Mouse (Mus musculus) intestine, embryonic 14.5 days (tissue): ENCODE results near the gene Ndufb11. TPM values are rescaled to one million over a fixed set of nuclear protein-coding genes. Genes with fewer than 3 reads are reported as not detected.
A peak's percentile ranks its signal among the peaks of the same experiment; 100 is the strongest.

Experiments used
- ATAC-seq: fragments of 200-750 bp; cut with Nextera tagmentation; replicated peaks from 2 replicates; pipeline ENCODE4 v1.8.0; 2017; ENCODE audit warnings: low read depth, moderate number of reproducible peaks, moderate TSS enrichment, moderate library complexity; ENCODE audit not compliant: low FRiP score, low TSS enrichment
- DNase-seq: peaks from one replicate; pipeline ENCODE4 v3.0.0-alpha.2; 2018; ENCODE audit warnings: low spot score
- H3K27ac ChIP-seq: fragments of 300-500 bp; sonication (generic); 2 replicates; pipeline ENCODE4 v1.5.1; 2014; ENCODE audit warnings: low read depth, mild to moderate bottlenecking, control low read depth
- H3K27me3 ChIP-seq: fragments of 300-500 bp; sonication (generic); replicated peaks from 2 replicates; pipeline ENCODE4 v1.6.1; 2014; ENCODE audit warnings: low read length, control low read depth; ENCODE audit not compliant: control insufficient read depth, insufficient read depth
- H3K36me3 ChIP-seq: fragments of 300-500 bp; sonication (generic); 2 replicates; pipeline ENCODE4 v1.6.1; 2014; ENCODE audit warnings: low read length, control low read depth; ENCODE audit not compliant: control insufficient read depth, insufficient read depth
- H3K4me1 ChIP-seq: fragments of 300-500 bp; sonication (generic); replicated peaks from 2 replicates; pipeline ENCODE4 v1.6.1; 2014; ENCODE audit warnings: low read length, control low read depth, mixed read lengths; ENCODE audit not compliant: control insufficient read depth, insufficient read depth
- H3K4me2 ChIP-seq: fragments of 300-500 bp; sonication (generic); 2 replicates; pipeline ENCODE4 v1.6.1; 2014; ENCODE audit warnings: low read length
- H3K4me3 ChIP-seq: fragments of 300-500 bp; sonication (generic); 2 replicates; pipeline ENCODE4 v1.5.1; 2014; ENCODE audit warnings: low read depth, low read length, control low read depth, mixed read lengths
- H3K9ac ChIP-seq: fragments of 300-500 bp; sonication (generic); 2 replicates; pipeline ENCODE4 v1.6.1; 2014; ENCODE audit warnings: mild to moderate bottlenecking, low read length
- H3K9me3 ChIP-seq: fragments of 300-500 bp; sonication (generic); 2 replicates; pipeline ENCODE4 v1.6.1; 2016; ENCODE audit warnings: low read length, control low read depth; ENCODE audit not compliant: control insufficient read depth
- WGBS: fragments of 180-500 bp; shearing (Covaris S2); extraction: QIAGEN DNeasy Blood & Tissue Kit; methylation state at CpG from one replicate; pipeline ENCODE4 v1.1.7; 2014; 5-methylcytosine and 5-hydroxymethylcytosine counted together
- polyA plus RNA-seq: library from polyadenylated mRNA; unstranded; fragments of >200 nt; fragmentation: Nextera tagmentation; extraction: Ambion mirVana; gene quantifications from 2 replicates; pipeline ENCODE4 v1.2.1, GENCODE M21; 2014

Gene Ndufb11
- polyA plus RNA-seq = 258 and 267 TPM in 2 replicates

DNA sequence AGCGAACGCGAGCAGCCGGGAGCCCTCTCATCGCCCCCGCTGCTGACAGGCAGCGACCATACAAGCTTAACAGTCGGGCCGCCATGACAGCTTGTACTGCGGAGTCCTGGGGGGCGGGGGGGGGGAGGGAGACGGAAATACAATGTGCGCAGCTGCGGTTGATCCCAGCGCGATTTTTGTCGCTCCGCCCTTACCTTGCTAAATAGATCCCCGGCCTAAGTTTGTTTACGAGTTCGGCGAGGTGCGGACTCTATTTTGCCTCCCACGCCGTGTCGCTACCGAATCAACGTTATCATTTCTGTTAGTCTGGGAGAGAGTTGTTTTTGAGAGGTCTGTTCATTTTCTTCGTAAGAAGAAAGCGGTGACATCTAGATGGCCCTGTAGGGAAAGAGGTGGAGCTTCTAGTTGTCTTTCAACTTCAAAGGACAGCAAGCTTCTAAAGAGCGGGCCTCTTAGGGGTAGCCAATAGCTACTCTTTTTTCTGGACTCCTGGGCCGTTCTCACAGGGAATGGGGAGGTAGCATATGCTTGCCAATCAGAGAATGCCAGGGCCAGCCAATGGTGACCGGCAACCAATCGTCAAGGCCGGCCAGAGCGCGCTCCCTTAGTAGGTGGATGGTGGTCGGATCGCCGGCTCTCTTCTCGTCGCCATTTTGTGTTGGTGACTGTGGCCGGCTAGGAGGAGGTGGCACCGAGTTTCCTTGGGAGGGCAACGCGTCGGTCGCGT, at the start of gene Ndufb11, which contains the start of gene Rbm10:
Gene Ndufb11 (minus strand): TSS at position 444 of the 727 bp plus-strand sequence.
Gene Rbm10 (plus strand): TSS at position 328 of the 727 bp plus-strand sequence.
- Histone ChIP-seq H3K4me3 (peak within 1 kb of the TSS; percentile 52), H3K9me3 (no peaks in the 10 kb centered on the region), H3K4me2 (peak within 1 kb of the TSS; percentile 58), H3K27ac (peak within 1 kb of the TSS; percentile 85), H3K9ac (peak within 1 kb of the TSS; percentile 61), H3K4me1 (peaks cover 9% of the 10 kb centered on the region), H3K36me3 (peaks cover 8% of the 10 kb centered on the region; the same call in 1 of the 2 replicates), H3K27me3 (no peaks in the 10 kb centered on the region)
- WGBS = 9% methylated on average over 44 of the region's 49 CpGs
- ATAC-seq = peak; percentile 96
- peak; percentile 85 for DNase-seq

- H3K27ac ChIP-seq = peak overlapping the region; percentile 67; the same call in 1 of the 2 replicates
- no peaks in the 10 kb centered on the region for H3K9me3 ChIP-seq
- H3K27me3 ChIP-seq = no peaks in the 10 kb centered on the region
- peak overlapping the region; percentile 73 for H3K9ac ChIP-seq
- peak overlapping the region; percentile 61 for H3K4me3 ChIP-seq
- peak overlapping the region; percentile 59 for H3K4me2 ChIP-seq
- H3K36me3 ChIP-seq = peaks cover 13% of the 10 kb centered on the region; the same call in 1 of the 2 replicates
- DNase-seq = no peak
- ATAC-seq = peak; percentile 3; the same call in 1 of the 2 replicates
- 11% methylated on average over 9 of the region's 9 CpGs for WGBS
- H3K4me1 ChIP-seq = peaks cover 3% of the 10 kb centered on the region; the same call in 1 of the 2 replicates
Observed at GRCm38 (mm10) chrX:20663444-20663790, 46.0 kb upstream of the Ndufb11 start.

DNA sequence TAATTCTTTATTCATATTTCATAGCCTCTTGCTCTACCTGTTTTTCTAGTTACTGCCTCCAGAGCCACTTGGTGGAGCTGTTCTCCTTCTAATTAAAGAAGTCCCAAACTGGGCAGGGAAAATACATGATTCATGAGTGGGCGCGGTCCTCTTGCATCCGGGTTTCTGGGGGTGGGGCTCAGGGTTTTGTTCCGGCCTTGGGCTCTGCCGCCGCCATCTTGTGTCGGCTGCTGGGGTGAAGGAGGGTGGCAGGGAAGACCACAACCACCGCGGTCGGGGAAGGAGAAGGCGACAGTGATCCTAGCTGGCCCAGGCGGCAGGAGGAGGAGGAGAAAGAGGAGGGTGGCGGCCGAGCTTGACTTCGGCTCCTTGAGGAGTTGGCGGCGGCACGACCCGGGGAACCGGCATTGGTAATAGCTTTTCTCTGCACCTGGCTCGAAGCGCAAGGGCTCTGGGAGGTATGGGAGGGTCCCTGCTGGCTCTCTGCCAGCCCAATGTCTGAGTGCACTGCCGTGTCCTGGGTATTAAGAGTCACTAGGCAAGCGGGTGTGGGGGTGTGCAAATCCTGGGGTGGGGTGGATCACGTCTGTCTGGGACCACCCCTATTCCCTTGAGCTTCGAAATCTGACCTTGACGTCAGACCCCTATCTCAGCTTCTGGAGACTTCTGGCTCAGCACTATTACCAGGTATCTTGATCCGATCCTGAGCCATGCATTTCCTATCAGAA, 45.5 kb upstream of the Ndufb11 start:
- peak; percentile 86 for DNase-seq
- H3K9me3 ChIP-seq = no peaks in the 10 kb centered on the region
- H3K27me3 ChIP-seq = no peaks in the 10 kb centered on the region
- peaks cover 3% of the 10 kb centered on the region; the same call in 1 of the 2 replicates for H3K4me1 ChIP-seq
- H3K4me2 ChIP-seq = peak overlapping the region; percentile 59
- peak overlapping the region; percentile 61 for H3K4me3 ChIP-seq
- peak overlapping the region; percentile 67; the same call in 1 of the 2 replicates for H3K27ac ChIP-seq
- peak; percentile 82 for ATAC-seq
- WGBS = 15% methylated on average over 26 of the region's 28 CpGs
- H3K9ac ChIP-seq = peak overlapping the region; percentile 73
- peaks cover 7% of the 10 kb centered on the region; the same call in 1 of the 2 replicates for H3K36me3 ChIP-seq

- H3K27ac ChIP-seq = no peak overlapping the region
- H3K9ac ChIP-seq = no peak overlapping the region
- H3K27me3 ChIP-seq = no peaks in the 10 kb centered on the region
- H3K4me2 ChIP-seq = no peak overlapping the region
- H3K36me3 ChIP-seq = 0 out of 2 replicates have a peak, but pooled peaks cover 2% of the 10 kb centered on the region
- no peak for DNase-seq
- no peak for ATAC-seq
- H3K9me3 ChIP-seq = no peaks in the 10 kb centered on the region
- peak overlapping the region; percentile 61; the same call in 1 of the 2 replicates for H3K4me3 ChIP-seq
- 24% methylated on average over 5 of the region's 5 CpGs for WGBS
- H3K4me1 ChIP-seq = peaks cover 3% of the 10 kb centered on the region; the same call in 1 of the 2 replicates
Observed at GRCm38 (mm10) chrX:20662317-20662715, 44.9 kb upstream of the Ndufb11 start.

DNA sequence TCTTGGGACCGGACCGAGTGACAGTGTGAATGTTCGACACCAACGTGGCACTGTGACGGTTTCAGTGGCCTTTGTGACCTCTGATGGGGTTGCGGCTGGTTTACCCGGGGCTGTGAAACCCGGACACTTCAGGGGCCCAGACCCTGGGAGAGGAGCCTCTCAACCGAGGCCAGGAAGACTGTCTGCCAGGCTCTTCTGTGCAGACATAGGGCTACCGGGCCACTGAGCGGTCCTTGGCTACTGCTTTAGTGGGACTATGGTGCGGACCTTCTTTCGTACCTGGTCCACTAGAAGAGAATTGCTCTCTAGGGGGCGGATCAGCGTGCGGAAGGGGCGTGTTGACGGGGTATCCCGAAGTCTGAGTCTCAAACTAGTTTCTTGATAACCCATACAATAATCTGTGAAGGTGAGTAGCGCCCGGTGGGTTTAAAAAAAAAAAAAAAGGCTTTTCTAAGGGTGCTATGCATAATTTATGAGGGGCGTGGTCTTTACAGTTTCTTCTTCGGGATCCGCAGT, 41.5 kb upstream of the Ndufb11 start:
- peak overlapping the region; percentile 49 for H3K4me3 ChIP-seq
- WGBS = 12% methylated on average over 23 of the region's 24 CpGs
- H3K36me3 ChIP-seq = no peaks in the 10 kb centered on the region
- ATAC-seq (no peak), DNase-seq (peak; percentile 62)
- peak overlapping the region; percentile 61 for H3K4me2 ChIP-seq
- H3K27ac ChIP-seq = no peak overlapping the region
- H3K9ac ChIP-seq = peak overlapping the region; percentile 42
- no peaks in the 10 kb centered on the region for H3K27me3 ChIP-seq
- no peaks in the 10 kb centered on the region; the same call in 1 of the 2 replicates for H3K4me1 ChIP-seq
- H3K9me3 ChIP-seq = no peaks in the 10 kb centered on the region

DNA sequence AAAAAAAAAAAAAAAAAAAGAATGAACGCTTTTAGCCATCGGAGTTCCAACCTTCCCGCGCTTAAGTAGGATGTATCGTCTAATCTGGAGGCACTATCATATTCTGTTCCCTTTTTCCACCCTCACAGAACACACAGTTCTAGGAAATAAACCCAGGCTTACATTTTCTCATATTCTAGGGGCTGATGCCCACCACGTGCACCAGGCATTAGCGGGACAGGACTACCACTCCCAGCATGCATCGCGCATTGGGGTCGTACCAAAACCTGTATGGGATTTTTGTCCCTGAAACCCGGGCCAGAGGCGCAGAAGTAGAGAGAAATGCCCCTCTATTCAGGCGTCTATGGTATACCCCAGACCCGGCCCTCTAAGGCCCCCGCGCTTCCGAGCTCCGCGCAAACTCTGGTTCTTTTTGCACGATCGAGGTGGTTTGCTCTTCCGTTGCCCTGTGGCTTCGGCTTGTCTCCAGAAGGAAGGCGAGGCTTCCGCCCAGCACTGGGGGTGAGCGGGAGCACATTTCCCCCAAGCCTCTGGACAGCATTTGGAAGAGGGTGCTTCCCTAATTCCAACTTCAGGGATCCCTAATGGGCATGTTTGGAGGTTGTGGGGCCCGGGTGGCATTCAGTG, 40.7 kb upstream of the Ndufb11 start, which contains the start of gene Uba1:
Gene Uba1 (plus strand): TSS at position 301 of the 627 bp plus-strand sequence.
- Histone ChIP-seq H3K4me2 (peak within 1 kb of the TSS; percentile 61), H3K27ac (peak within 1 kb of the TSS; percentile 54), H3K27me3 (no peaks in the 10 kb centered on the region), H3K9ac (peak within 1 kb of the TSS; percentile 42), H3K36me3 (no peaks in the 10 kb centered on the region), H3K4me3 (peak within 1 kb of the TSS; percentile 49), H3K9me3 (no peaks in the 10 kb centered on the region), H3K4me1 (no peaks in the 10 kb centered on the region)
- peak; percentile 75 for DNase-seq
- 16% methylated on average over 27 of the region's 27 CpGs for WGBS
- peak; percentile 84 for ATAC-seq

- no peak overlapping the region for H3K9ac ChIP-seq
- no peak overlapping the region for H3K27ac ChIP-seq
- DNase-seq = no peak
- H3K4me2 ChIP-seq = peak overlapping the region; percentile 61
- H3K4me1 ChIP-seq = no peaks in the 10 kb centered on the region
- no peaks in the 10 kb centered on the region for H3K36me3 ChIP-seq
- peak; percentile 7; the same call in 1 of the 2 replicates for ATAC-seq
- peak overlapping the region; percentile 49 for H3K4me3 ChIP-seq
- no peaks in the 10 kb centered on the region for H3K9me3 ChIP-seq
- no peaks in the 10 kb centered on the region for H3K27me3 ChIP-seq
- 29% methylated on average over 5 of the region's 5 CpGs for WGBS
Observed at GRCm38 (mm10) chrX:20657593-20657992, 40.2 kb upstream of the Ndufb11 start.

DNA sequence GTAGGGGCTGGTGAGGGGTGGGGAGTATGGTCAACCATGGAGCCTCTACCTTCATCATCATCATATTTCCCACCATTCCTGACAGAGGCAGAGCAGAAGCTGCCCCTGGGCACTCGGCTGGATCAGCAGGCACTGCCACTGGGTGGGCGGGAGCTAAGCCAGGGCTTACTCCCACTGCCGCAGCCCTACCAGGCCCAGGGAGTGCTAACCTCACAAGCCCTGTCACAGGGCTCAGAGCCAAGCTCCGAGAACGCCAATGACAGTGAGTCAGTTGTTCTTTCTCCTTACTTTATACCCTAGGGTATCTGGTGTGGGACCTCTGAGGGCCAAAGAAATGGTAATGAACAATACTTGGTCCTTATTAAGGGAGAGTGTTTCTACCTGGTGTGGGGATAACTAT, 27.4 kb upstream of the Ndufb11 start:
- DNase-seq (no peak), ATAC-seq (no peak)
- Histone ChIP-seq H3K4me3 (no peak overlapping the region), H3K9ac (no peak overlapping the region), H3K27me3 (no peaks in the 10 kb centered on the region), H3K4me1 (no peaks in the 10 kb centered on the region), H3K36me3 (peaks cover 51% of the 10 kb centered on the region), H3K27ac (no peak overlapping the region), H3K4me2 (no peak overlapping the region), H3K9me3 (no peaks in the 10 kb centered on the region)
- WGBS = 81% methylated on average over 5 of the region's 5 CpGs
